Mouse (Mus musculus) heart, adult 11 months (tissue): Measurements from ENCODE around the gene Hist2h2aa1.
"Not testable (repeated sequence)": the region's sequence is repeated elsewhere in the genome, so short reads cannot be mapped to it uniquely, and the experiment has no call there.

ENCODE experiments used
- DNase-seq: peaks from one replicate; pipeline ENCODE4 v3.0.0; 2022

The Hist2h2aa1 gene

GRCm38 (mm10) chr3:96287334-96287733 is 42.0 kb downstream of the Hist2h2aa1 start:
- DNase-seq = not testable (repeated sequence)

- no peak for DNase-seq
These were observed 43.9 kb downstream of the Hist2h2aa1 start for GRCm38 (mm10) chr3:96289201-96289600.

- not testable (repeated sequence) for DNase-seq
These were observed 45.4 kb downstream of the Hist2h2aa1 start for GRCm38 (mm10) chr3:96290727-96291126.

GRCm38 (mm10) chr3:96292641-96293040 is 47.3 kb downstream of the Hist2h2aa1 start:
- DNase-seq = no peak

- DNase-seq = peak; percentile 55
These were observed 48.1 kb downstream of the Hist2h2aa1 start for GRCm38 (mm10) chr3:96293368-96293767.

GRCm38 (mm10) chr3:96293787-96294186 is 48.5 kb downstream of the Hist2h2aa1 start, which contains the start of gene Fcgr1:
Gene Fcgr1 (minus strand): TSS chr3:96293969.
- peak; percentile 89 for DNase-seq
